Mouse (Mus musculus) cerebellum, postnatal 36 days (tissue): ENCODE measurements around the gene BC049715.

Source experiments
- DNase-seq, 2 experiments: peaks; one replicate each; pipeline ENCODE4 v3.0.0; 2021 to 2022; ENCODE audit warnings: mixed read lengths in 2 of 2

The BC049715 gene

DNA sequence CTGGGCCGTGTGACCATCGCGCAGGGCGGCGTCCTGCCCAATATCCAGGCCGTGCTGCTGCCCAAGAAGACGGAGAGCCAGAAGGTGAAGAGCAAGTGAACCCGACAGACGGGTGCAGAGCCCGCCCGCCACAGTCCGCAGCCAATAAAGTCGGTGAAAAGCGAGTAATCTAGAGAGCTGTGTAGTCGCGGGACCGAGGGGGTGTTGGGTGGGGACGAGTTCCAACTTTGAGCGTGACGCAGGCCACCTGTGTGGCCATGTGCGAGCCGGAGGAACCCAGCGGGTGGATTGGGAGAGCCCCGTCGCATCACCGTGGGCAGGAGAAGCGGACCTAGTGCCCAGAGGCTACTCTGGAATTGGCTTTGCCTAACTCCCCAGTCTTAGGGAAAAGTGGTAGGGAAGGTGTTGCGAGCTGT, 18.8 kb upstream of the BC049715 start:
- peak in 1 of 2 experiments; percentile 35 for DNase-seq

DNA sequence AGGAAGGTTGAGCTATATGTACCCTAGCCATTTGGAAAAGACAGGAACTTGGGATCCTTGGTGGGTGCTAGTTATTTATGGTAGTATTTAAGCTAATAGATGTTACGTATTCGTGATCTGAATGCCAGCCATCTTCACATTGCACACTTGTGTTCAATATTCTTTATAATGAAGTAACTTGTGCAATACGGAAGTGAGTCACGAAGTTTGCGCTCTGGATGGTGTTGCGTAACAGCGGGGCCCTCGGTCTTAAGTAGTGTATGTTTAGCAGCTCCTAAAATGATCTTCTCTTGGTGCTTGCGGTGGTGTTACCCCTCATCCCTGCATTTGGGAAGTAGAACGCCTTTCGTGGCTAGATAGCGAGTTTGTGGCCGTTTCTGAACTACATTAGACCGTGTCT, 18.3 kb upstream of the BC049715 start:
- DNase-seq, result no peak

- DNase-seq, result no peak
Measured at GRCm38 (mm10) chr6:136809673-136810072, 17.8 kb upstream of the BC049715 start.

- DNase-seq, result no peak
Measured at GRCm38 (mm10) chr6:136811196-136811595, 16.2 kb upstream of the BC049715 start.

- DNase-seq, result no peak
Measured at GRCm38 (mm10) chr6:136813117-136813516, 14.3 kb upstream of the BC049715 start.

DNA sequence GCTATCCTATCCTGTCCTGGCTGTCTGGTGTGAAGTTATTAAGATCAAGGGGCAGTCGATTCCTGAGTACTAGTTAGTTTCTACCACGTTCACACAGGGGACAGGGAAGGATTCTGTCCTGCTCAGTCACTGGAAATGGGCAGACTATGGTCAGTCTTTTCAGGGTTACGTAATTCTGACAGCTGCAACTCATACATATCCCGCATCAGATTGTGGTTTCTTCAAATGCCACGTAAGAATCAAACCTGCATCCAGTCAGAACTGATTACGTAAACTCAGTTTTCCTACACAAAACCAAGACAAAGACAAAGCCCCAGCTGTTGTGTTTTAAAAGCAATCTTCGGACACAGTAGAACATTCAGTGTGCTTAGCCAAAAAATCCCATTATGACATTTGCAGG, 12.0 kb upstream of the BC049715 start:
- no peak for DNase-seq

- DNase-seq, result no peak
Measured at GRCm38 (mm10) chr6:136816826-136817225, 10.6 kb upstream of the BC049715 start.

DNA sequence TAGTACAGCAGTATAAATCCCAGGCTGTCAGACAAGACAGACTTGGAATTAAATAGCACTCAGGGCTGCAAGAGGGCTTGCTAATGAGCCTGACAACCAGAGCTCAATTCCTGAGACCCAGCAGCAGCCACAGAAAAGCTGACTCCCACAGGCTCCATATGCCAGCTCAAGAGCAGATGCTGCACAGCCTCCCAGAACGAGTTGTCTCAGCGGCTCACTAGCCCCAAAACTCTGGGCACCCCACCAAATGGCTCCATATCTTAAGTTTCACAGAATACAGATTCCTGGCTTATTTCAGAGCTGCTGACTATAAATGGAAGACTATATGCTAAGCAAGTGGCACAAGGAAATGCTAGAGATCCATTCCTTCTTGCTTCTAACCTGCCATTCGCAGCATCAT, 9.9 kb upstream of the BC049715 start:
- no peak for DNase-seq

DNA sequence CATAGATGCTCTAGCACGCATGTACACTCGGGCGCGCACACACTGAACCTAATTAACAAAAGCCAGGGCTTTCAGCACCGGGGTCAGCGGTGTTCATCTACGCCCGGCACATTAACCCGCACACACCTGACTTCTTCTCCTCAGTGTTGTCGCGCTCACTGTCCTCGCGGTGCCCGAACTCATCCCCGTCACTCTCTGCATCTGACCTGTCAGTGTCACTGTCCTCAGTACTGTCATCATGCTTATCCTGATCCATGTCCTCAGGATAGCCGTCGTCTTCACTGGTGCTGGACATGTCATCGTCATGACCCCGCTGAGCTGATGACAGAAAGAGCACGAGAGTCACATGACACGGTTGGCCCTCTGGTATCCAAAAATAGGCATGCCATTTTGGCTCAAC, 7.0 kb upstream of the BC049715 start:
- no peak for DNase-seq

DNA sequence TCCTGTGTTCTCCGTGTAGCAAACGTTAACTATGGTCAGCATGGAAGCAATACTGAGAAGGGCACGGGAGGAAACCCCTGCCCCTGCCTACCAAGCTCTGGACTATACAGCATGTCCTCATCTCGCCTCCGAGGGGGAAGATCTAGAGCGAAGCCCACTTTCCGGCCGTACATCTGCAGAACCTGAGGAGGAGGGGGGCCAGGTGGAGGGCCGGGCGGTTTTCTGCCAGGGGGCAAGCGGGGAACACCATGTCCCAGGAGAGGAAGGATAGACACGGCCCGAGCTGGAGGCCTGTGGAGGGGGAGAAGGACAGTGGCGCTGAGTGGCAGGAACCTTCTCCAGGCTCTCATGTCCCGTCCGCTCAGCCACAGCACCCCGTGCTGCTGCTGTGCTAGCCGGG, 6.3 kb upstream of the BC049715 start:
- no peak for DNase-seq

DNA sequence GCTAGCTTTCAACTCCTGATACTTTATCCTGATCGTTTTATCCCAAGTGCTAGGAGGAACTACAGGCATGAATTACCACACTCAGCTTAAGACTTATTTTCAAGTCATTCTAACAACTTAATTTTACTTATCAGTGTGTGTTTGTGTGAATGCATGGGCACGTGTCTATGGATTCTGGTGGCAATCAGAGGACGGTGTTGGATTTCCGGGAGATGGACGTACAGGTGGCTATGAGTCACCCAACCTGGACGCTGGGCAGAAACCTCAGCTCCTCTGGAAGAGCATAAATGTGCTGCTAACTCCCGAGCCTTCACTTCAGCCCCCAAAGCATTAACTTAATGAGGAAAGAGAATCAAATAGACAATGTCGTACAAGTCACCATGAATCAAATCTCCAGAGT, 2.4 kb upstream of the BC049715 start:
- DNase-seq, result no peak

GRCm38 (mm10) chr6:136827116-136827515, 310 bp upstream of the BC049715 start:
- DNase-seq, result no peak

DNA sequence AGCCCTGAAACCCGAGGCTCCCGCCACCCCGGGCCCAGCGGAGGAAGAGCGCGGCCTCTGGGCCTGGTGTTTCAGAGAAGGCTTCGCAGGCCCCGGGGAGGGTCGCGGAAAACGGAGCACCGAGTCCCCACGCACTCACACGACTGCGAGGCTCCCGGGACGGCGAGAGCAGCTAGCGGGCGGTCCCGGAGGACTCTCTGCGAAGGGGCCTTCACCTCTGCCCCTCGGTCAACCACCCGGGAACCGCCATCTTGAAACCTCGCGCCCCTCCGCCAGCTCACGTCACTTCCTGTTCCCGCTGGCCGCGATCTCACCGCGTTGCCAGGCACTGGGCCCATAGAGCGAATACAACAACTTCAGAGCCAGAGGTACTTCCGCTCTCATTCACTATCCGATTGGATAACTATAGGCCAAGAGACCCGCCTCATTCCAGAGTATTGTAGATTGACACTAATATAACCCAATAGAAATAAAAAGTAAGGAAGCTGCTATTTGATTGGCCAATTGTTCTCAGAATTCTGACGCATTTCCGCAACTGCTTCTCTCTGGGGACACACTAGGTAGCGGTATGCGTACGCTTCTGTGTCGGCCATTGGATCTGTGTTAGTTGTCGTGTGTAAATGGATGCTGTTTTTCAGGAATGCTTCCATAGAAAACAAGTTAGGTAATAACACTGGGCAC, 595 bp downstream of the BC049715 start, which contains the start of gene Wbp11:
Gene Wbp11 (minus strand): TSS at position 353 of the 681 bp plus-strand sequence.
- DNase-seq, result peak; percentile 95

- DNase-seq, result no peak
Measured at GRCm38 (mm10) chr6:136828681-136829080, 1.3 kb downstream of the BC049715 start.

DNA sequence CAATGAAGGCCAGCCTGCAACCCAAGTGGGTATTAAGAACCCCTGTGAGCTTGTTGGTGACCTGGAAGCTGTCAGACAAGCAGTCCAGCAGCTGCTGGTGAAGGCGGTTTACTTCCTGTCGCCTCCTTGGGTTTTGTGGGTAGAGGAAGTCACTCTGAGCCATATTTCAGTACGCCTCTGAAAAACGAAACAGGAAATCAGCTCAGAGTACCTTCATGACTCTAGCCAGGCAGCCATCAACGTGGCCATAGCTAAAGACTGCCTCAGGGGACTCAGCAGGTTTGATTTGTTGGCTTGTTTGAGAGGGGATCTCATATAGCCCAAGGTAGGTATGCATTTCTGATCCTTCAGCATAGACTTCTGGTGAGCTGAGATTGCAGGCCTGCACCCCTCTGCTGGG, 4.3 kb downstream of the BC049715 start:
- DNase-seq, result no peak

- no peak for DNase-seq
Measured at GRCm38 (mm10) chr6:136835352-136835751, 7.9 kb downstream of the BC049715 start, which contains the start of gene Smco3. Gene Smco3 (minus strand): TSS chr6:136835452.

DNA sequence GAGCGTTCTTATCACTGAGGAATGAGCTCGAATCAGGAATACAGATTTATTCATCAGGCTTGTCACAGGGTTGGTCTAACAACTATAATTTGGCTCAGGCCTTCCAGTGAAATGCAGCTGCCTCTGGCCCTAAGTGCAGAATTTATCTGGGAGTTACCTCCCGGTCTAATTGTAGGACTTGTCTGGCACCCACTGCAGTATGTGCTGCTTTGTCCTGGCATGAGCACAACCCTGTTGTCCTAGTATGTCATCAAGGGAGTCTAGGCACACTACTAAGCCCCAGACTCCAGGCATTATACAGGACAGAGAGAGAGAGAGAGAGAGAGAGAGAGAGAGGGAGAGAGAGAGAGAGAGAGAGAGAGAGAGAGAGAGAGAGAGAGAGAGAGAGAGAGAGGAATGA, 9.9 kb downstream of the BC049715 start:
- no peak for DNase-seq

- no peak for DNase-seq
Measured at GRCm38 (mm10) chr6:136844903-136845302, 17.5 kb downstream of the BC049715 start.

DNA sequence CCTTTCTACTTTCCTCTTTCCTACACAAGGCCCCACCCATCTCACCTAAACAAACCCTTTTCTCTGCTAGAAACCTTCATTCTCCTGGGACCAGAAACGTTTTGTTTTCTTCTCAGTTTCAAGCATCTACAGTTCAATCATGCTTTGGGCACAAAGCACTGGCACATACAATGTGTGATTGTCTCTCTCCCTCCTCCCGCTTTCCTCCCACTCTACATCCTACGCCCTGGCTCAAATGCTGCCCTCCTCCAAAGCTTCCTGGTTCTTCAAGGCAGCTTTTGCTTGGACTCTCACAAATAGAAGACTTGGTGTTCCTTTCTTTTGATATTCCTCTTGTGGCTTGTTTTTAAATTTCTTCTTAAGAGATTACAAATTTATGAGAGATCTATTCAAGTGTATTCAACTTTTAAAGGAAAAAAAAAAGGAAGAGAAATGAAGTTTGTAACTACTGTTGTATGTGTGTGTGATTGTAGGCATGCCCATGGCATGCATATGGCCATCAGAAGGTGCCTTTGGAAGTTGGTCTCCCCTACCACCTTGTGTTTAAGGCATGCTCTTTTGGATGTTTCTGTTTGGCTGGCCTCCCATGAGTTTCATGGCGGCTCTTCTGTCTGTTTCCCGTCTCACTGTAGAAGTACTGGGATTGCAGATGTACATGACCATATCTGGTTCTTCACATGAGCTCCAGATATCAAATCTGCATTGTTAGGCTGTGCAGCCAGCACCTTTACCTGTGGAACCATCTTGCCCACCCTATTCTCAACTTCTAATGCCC, 18.5 kb downstream of the BC049715 start:
- DNase-seq, result no peak

DNA sequence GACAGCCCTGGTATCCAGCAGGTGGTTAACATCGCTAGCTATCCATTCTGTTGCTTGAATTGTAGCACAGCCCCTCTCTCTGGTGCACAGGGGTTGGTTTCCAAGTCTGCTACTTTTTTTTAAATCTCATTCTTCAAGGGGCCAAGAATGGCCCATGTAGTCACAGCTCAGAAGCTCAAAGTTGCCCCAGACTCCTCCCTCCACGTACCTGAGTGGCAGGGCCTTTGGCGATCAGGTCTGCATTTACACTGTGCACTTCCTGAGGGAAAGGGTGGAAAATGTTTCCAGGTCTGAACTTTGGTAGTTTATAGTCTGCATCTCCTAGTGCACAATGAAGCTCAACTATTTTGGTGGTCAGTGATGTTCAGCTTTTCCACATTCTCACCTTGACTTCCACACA, 19.8 kb downstream of the BC049715 start:
- DNase-seq, result no peak

DNA sequence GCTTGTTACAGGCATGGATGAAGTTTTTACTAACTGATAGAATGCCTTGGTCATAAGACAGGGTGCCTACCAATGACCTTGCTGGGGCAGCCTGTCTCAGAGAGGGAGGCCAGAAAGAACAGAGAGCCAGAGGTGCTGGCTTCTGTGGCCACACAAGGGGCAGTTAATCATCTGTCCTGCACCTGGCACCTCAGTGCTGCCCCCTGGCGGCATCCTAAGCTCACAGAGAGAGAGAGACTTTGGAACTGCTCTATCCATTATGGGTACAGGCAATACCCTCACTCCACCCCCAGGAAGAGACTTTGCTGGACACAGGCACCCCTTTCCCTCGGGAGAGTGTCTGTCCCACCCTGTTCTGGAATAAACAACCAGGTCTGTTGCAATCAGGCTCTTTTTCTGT, 20.4 kb downstream of the BC049715 start:
- DNase-seq, result peak; percentile 7 to 31

- no peak for DNase-seq
Measured at GRCm38 (mm10) chr6:136848399-136848798, 21.0 kb downstream of the BC049715 start.

DNA sequence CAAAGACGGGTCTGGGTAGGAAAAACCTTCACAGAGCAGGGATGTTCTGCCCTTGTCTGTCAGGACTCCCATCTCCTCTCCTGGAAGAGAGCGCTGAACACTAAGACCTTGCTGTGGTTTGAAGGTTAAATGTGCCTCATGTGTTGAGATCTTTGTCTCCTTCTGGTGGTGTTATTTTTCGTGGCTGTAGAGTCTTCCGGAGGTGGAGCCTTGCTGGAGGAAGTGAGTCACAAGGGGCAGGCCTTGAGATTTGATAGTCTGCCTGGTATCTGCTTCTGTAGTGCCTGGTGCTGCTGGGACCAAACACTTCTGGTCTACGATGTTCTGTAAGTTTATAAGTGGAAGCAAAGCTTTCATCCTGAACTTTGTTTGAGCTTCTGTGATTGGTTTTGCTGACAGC, 21.5 kb downstream of the BC049715 start:
- no peak for DNase-seq

DNA sequence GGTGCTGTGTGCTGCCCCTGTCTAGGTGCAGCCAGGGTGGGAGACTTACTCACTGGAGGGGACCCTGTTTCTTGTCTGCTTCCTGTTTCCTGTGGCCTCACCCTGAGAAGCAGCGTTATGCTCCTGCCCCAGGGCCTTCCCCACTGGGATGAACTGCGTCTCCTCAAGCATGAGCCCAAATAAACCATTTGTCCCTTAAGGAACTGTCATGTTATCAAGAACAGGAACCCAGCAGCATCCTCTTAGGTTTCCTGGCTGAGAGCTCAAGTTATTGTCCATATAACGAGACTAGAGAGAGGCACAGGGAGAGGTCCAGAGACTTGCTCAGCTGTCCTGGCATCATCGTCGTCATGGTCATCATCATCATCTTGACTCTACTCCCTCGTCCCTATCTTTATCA, 22.8 kb downstream of the BC049715 start:
- DNase-seq, result no peak
